Mouse (Mus musculus): ENCODE data around the gene Dmrtc1b. TPM values are rescaled to one million over a fixed set of nuclear protein-coding genes. Genes with fewer than 3 reads are reported as not detected.

Gene Dmrtc1b
- total RNA-seq (2023): not detected in 2 replicates

GRCm38 (mm10) chrX:102707535-102707934 is at the start of gene Dmrtc1b, which contains the start of gene Gm9112:
Dmrtc1b (plus strand) TSS chrX:102707865.
Gm9112 (minus strand) TSS chrX:102707635.

GRCm38 (mm10) chrX:102686872-102687271 is 20.8 kb upstream of the Dmrtc1b start, which contains the start of gene Gm3880:
Gm3880 (minus strand) TSS chrX:102686972.

Other genes starting within 250 kb of the Dmrtc1b start
- gene Hdac8, start 202.5 kb upstream of the Dmrtc1b start, total RNA-seq (2023): 5.9 and 8.0 TPM in 2 replicates
- gene Phka1, start 63.6 kb upstream of the Dmrtc1b start, total RNA-seq (2023): 2.5 and 3.0 TPM in 2 replicates
- gene Gm3880, start 20.9 kb upstream of the Dmrtc1b start, total RNA-seq (2023): not detected in 2 replicates
- gene Gm9112, start 230 bp upstream of the Dmrtc1b start, total RNA-seq (2023): not detected in 2 replicates
- gene Dmrtc1c1, start 95.1 kb downstream of the Dmrtc1b start, total RNA-seq (2023): not detected in 2 replicates
- gene Dmrtc1c2, start 146.8 kb downstream of the Dmrtc1b start, total RNA-seq (2023): not detected in 2 replicates
- not detected in 2 replicates for gene 1700031F05Rik, start 160.1 kb downstream of the Dmrtc1b start, total RNA-seq (2023)
- not detected in 2 replicates for gene Dmrtc1a, start 200.8 kb downstream of the Dmrtc1b start, total RNA-seq (2023)
- not detected in 2 replicates for gene 1700011M02Rik, start 201.0 kb downstream of the Dmrtc1b start, total RNA-seq (2023)
- not detected in 2 replicates for gene 1700018G05Rik, start 220.5 kb downstream of the Dmrtc1b start, total RNA-seq (2023)